Mouse (Mus musculus) megakaryocyte, embryonic 14.5 days (primary cell): Measurements from ENCODE around the gene Ostf1. TPM values are rescaled to one million over a fixed set of nuclear protein-coding genes. Genes with fewer than 3 reads are reported as not detected.
A peak's percentile ranks its signal among the peaks of the same experiment; 100 is the strongest.

Experiments used
- H3K27me3 ChIP-seq: replicated peaks from 2 replicates; pipeline ENCODE3; 2012; ENCODE audit warnings: inconsistent platforms
- H3K36me3 ChIP-seq: replicated peaks from 2 replicates; pipeline ENCODE3; 2012; ENCODE audit warnings: low read length, inconsistent platforms, mixed read lengths
- H3K4me1 ChIP-seq: 2 replicates; pipeline ENCODE4 v1.6.1; 2012; ENCODE audit warnings: inconsistent platforms
- H3K4me3 ChIP-seq: replicated peaks from 2 replicates; pipeline ENCODE3; 2012; ENCODE audit warnings: moderate library complexity, mild to moderate bottlenecking, inconsistent platforms
- H3K9me3 ChIP-seq: 2 replicates; pipeline ENCODE4 v1.6.1; 2012; ENCODE audit warnings: inconsistent platforms
- FLI1 ChIP-seq: IDR thresholded peaks from 2 replicates; pipeline ENCODE4 v1.6.1; 2012; ENCODE audit warnings: low read length, inconsistent platforms, mixed read lengths
- GATA1 ChIP-seq: IDR thresholded peaks from 3 replicates; pipeline ENCODE4 v1.6.1; 2012; ENCODE audit warnings: mixed read lengths, low read length, inconsistent platforms, borderline replicate concordance
- polyA plus RNA-seq: library from polyadenylated mRNA; stranded (reverse); fragments of >175 nt; gene quantifications from 2 replicates; pipeline ENCODE4 v1.2.3, GENCODE M21; 2012; ENCODE audit warnings: low replicate concordance; ENCODE audit not compliant: insufficient read depth

Gene Ostf1
- polyA plus RNA-seq, 1 experiment, result 727 TPM

DNA sequence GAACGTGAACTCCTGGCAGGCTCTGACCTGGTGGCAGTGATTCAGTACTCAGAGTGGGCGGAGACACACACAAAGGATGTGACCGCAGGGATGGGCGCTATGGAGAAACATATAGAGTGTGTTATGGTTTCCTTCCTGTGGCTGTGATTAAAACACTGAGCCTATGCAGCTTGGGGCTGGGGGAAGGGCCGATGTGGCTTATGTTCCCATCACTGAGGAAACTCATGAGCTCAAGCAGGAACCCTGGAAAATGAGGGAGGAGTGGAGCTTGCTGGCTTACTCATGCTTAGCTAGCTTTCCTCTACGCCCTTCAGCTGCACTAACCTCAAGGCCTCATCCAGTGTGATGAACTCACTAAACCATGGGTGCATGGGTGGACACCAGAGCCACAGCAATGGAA, 28.6 kb downstream of the Ostf1 start:
- Histone ChIP-seq H3K9me3 (no peaks in the 10 kb centered on the region), H3K4me3 (no peak overlapping the region), H3K27me3 (no peaks in the 10 kb centered on the region), H3K36me3 (peaks cover 70% of the 10 kb centered on the region), H3K4me1 (peaks cover 87% of the 10 kb centered on the region)
- no peak for TF ChIP-seq FLI1
- no peak for TF ChIP-seq GATA1

DNA sequence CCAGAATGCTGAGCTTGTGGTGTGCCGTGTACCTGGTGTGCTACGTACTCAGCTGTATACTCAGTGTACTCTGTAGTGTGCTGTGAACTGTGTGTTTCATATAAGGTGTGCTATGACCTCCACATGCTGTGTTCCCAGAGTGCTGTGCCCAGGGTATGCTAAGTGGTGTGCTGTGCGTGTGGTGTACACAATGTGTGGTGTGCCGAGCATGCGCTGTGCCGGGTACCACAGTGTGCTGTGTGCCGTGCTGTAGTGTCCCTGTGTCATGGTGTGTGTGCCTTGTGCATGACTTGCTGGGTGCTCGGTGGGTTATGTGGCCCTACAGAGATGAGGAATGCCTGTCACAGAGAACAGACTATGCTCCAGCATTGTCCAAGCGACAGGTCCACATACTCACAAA, 31.0 kb downstream of the Ostf1 start:
- Histone ChIP-seq H3K27me3 (no peaks in the 10 kb centered on the region), H3K4me1 (peaks cover 74% of the 10 kb centered on the region), H3K4me3 (peak overlapping the region; percentile 57), H3K36me3 (peaks cover 60% of the 10 kb centered on the region), H3K9me3 (no peaks in the 10 kb centered on the region)
- TF ChIP-seq GATA1 (no peak), FLI1 (no peak)

GRCm38 (mm10) chr19:18599650-18600049, 32.0 kb downstream of the Ostf1 start:
- TF ChIP-seq GATA1, result no peak
- TF ChIP-seq FLI1, result no peak
- peaks cover 67% of the 10 kb centered on the region for H3K36me3 ChIP-seq
- H3K27me3 ChIP-seq, result no peaks in the 10 kb centered on the region
- H3K9me3 ChIP-seq, result no peaks in the 10 kb centered on the region
- no peak overlapping the region for H3K4me3 ChIP-seq
- peaks cover 80% of the 10 kb centered on the region for H3K4me1 ChIP-seq

DNA sequence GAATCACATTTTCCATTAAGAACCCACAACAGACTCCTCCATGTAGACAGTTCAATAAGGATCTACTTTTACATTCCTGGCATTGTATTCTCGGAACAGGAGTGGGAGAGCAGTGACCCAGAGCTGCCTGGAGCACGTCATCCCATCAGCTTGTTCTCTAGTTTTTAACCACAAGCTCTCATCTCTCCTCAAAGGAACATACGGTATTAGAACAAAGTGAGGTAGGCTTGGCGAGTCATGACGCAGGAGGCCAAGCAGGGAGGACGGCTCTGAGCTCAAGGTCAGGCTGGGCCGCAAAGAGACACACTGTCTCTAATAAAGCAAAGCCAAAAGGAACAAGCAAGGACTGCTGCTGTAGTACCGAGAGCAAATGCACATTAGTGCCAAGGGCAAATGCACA, 32.6 kb downstream of the Ostf1 start:
- H3K27me3 ChIP-seq, result no peaks in the 10 kb centered on the region
- H3K9me3 ChIP-seq, result no peaks in the 10 kb centered on the region
- H3K36me3 ChIP-seq, result peaks cover 69% of the 10 kb centered on the region
- TF ChIP-seq GATA1, result no peak
- no peak for TF ChIP-seq FLI1
- H3K4me1 ChIP-seq, result peaks cover 75% of the 10 kb centered on the region
- H3K4me3 ChIP-seq, result no peak overlapping the region

GRCm38 (mm10) chr19:18598265-18598926, 33.2 kb downstream of the Ostf1 start:
- Histone ChIP-seq H3K27me3 (no peaks in the 10 kb centered on the region), H3K4me1 (peaks cover 74% of the 10 kb centered on the region), H3K9me3 (no peaks in the 10 kb centered on the region), H3K36me3 (peaks cover 69% of the 10 kb centered on the region), H3K4me3 (no peak overlapping the region)
- no peak for TF ChIP-seq FLI1
- no peak for TF ChIP-seq GATA1

- TF ChIP-seq GATA1, result no peak
- no peak for TF ChIP-seq FLI1
- Histone ChIP-seq H3K27me3 (no peaks in the 10 kb centered on the region), H3K4me3 (no peak overlapping the region), H3K4me1 (peaks cover 74% of the 10 kb centered on the region), H3K36me3 (peaks cover 69% of the 10 kb centered on the region), H3K9me3 (no peaks in the 10 kb centered on the region)
These were observed 33.9 kb downstream of the Ostf1 start for GRCm38 (mm10) chr19:18597772-18598171.

DNA sequence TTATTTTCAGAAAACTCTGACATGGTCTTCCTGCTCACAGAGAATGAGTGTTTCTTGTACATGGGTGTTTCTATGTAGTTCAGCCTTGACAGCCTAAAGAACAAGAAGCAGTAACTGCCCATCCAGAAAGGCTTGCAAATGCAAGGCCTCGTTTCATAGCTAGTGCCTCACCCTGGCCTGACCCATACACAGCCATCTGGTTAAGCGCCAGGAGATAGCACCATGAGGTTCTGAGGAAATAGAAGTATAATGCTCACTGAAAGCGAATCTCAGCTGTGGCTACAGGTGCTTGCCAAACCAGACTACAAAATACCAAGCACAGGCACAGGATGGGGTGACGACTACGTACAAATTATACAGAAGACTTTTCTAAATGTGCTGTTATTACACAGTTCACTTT, 34.7 kb downstream of the Ostf1 start:
- Histone ChIP-seq H3K36me3 (peaks cover 70% of the 10 kb centered on the region), H3K4me3 (no peak overlapping the region), H3K27me3 (no peaks in the 10 kb centered on the region), H3K4me1 (peaks cover 70% of the 10 kb centered on the region), H3K9me3 (no peaks in the 10 kb centered on the region)
- TF ChIP-seq GATA1, result no peak
- TF ChIP-seq FLI1, result no peak

DNA sequence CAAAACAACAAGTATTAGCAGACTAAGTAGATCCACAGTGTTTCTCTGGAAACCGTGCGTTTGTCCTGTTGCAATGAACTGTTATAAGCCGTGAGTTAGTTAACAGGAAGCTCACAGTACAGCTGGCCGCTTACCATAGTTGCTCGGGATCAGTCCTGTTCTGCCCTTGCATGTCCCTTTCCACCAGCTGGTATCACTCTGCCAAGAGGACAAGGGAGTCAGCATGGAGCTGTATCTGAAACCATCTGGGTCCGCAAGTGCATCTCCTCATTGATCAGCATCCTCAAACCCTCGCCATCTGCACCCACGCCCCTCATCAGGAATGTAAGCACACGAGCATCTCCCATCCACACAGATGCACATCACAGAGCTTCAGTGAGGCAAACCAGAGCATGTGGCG, 37.9 kb downstream of the Ostf1 start:
- H3K4me3 ChIP-seq, result no peak overlapping the region
- H3K4me1 ChIP-seq, result peaks cover 58% of the 10 kb centered on the region
- no peaks in the 10 kb centered on the region for H3K9me3 ChIP-seq
- no peak for TF ChIP-seq GATA1
- no peaks in the 10 kb centered on the region for H3K27me3 ChIP-seq
- H3K36me3 ChIP-seq, result peaks cover 71% of the 10 kb centered on the region

GRCm38 (mm10) chr19:18592919-18593318, 38.7 kb downstream of the Ostf1 start:
- no peak overlapping the region for H3K4me3 ChIP-seq
- no peaks in the 10 kb centered on the region for H3K9me3 ChIP-seq
- no peaks in the 10 kb centered on the region for H3K27me3 ChIP-seq
- H3K4me1 ChIP-seq, result peaks cover 51% of the 10 kb centered on the region
- peaks cover 77% of the 10 kb centered on the region for H3K36me3 ChIP-seq
- no peak for TF ChIP-seq FLI1
- no peak for TF ChIP-seq GATA1

- Histone ChIP-seq H3K9me3 (no peaks in the 10 kb centered on the region), H3K4me1 (peaks cover 44% of the 10 kb centered on the region), H3K27me3 (no peaks in the 10 kb centered on the region), H3K4me3 (peak overlapping the region; percentile 64), H3K36me3 (peaks cover 91% of the 10 kb centered on the region)
- TF ChIP-seq FLI1 (no peak), GATA1 (no peak)
These were observed 40.7 kb downstream of the Ostf1 start for GRCm38 (mm10) chr19:18590942-18591354.
